Mouse (Mus musculus) liver, postnatal 0 days (tissue): Measurements from ENCODE around the gene Emd. TPM values are rescaled to one million over a fixed set of nuclear protein-coding genes. Genes with fewer than 3 reads are reported as not detected.

Experiments
- ATAC-seq: fragments of 200-750 bp; cut with Nextera tagmentation; 2 replicates; pipeline ENCODE4 v1.8.0; 2017; ENCODE audit warnings: mild to moderate bottlenecking, moderate library complexity
- DNase-seq: peaks from one replicate; pipeline ENCODE4 v3.0.0-alpha.2; 2016
- H3K27ac ChIP-seq: fragments of 300-500 bp; sonication (generic); 2 replicates; pipeline ENCODE4 v1.5.1; 2014; ENCODE audit warnings: antibody characterized with exemption, moderate library complexity, mild to moderate bottlenecking, low read depth
- H3K27me3 ChIP-seq: fragments of 300-500 bp; sonication (generic); 2 replicates; pipeline ENCODE4 v1.6.1; 2014; ENCODE audit warnings: low read length, control low read depth, mixed read lengths; ENCODE audit not compliant: insufficient read depth
- H3K36me3 ChIP-seq: fragments of 300-500 bp; sonication (generic); replicated peaks from 2 replicates; pipeline ENCODE4 v1.6.1; 2014; ENCODE audit warnings: mild to moderate bottlenecking, control low read depth, low read length, moderate library complexity, mixed read lengths; ENCODE audit not compliant: insufficient read depth
- H3K4me1 ChIP-seq: fragments of 300-500 bp; sonication (generic); 2 replicates; pipeline ENCODE4 v1.6.1; 2014; ENCODE audit warnings: antibody characterized with exemption, mild to moderate bottlenecking, control low read depth; ENCODE audit not compliant: insufficient read depth
- H3K4me2 ChIP-seq: fragments of 300-500 bp; sonication (generic); 2 replicates; pipeline ENCODE4 v1.6.1; 2014; ENCODE audit warnings: low read depth, mild to moderate bottlenecking, low read length, moderate library complexity, mixed read lengths
- H3K4me3 ChIP-seq: fragments of 300-500 bp; sonication (generic); 2 replicates; pipeline ENCODE4 v1.5.1; 2014; ENCODE audit warnings: low read depth, low read length
- H3K9ac ChIP-seq: fragments of 300-500 bp; sonication (generic); replicated peaks from 2 replicates; pipeline ENCODE4 v1.6.1; 2014; ENCODE audit warnings: mild to moderate bottlenecking, moderate library complexity
- H3K9me3 ChIP-seq: fragments of 300-500 bp; sonication (generic); 2 replicates; pipeline ENCODE4 v1.6.1; 2016; ENCODE audit warnings: mild to moderate bottlenecking, control low read depth, low read length, mixed read lengths
- CTCF ChIP-seq: sonication (generic); IDR thresholded peaks from 2 replicates; pipeline ENCODE4 v1.5.1; 2016; ENCODE audit warnings: antibody characterized with exemption, low read depth
- EP300 ChIP-seq: IDR thresholded peaks from 2 replicates; pipeline ENCODE4 v1.6.1; 2016; ENCODE audit warnings: antibody characterized with exemption, low read depth, mild to moderate bottlenecking
- WGBS: fragments of 180-500 bp; shearing (Covaris S2); extraction: QIAGEN DNeasy Blood & Tissue Kit; methylation state at CpG from one replicate; pipeline ENCODE4 v1.1.7; 2014; ENCODE audit not compliant: insufficient replicate concordance; 5-methylcytosine and 5-hydroxymethylcytosine counted together
- polyA plus RNA-seq: library from polyadenylated mRNA; unstranded; fragments of >200 nt; fragmentation: Nextera tagmentation; extraction: Ambion mirVana; gene quantifications from 2 replicates; pipeline ENCODE4 v1.2.1, GENCODE M21; 2015

Emd gene
- polyA plus RNA-seq, 1 experiment from 2014 or later: 6.8 TPM

DNA sequence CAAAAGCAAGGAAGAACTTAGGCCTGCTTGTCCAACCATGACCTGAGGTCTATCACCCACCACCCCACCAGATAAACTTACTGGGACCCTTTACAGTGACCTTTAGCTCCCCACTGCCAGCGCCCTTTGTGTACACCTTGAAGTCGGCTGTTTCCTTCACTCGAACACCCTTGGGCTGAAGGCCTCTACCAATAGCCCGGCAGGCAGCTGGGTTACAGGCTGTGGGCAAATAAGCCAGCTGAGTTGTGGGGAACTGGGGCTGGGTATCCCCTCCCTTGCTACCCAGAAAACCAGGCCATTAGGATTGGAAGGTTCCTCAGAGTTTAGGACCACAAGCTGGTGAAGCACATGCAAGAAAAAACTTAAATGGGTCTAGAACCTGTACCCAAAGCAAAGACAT, 14.2 kb upstream of the Emd start:
- WGBS: 79% methylated on average over 4 of the region's 4 CpGs
- H3K4me3 ChIP-seq: no peak overlapping the region
- TF ChIP-seq CTCF: no peak
- TF ChIP-seq EP300: no peak

DNA sequence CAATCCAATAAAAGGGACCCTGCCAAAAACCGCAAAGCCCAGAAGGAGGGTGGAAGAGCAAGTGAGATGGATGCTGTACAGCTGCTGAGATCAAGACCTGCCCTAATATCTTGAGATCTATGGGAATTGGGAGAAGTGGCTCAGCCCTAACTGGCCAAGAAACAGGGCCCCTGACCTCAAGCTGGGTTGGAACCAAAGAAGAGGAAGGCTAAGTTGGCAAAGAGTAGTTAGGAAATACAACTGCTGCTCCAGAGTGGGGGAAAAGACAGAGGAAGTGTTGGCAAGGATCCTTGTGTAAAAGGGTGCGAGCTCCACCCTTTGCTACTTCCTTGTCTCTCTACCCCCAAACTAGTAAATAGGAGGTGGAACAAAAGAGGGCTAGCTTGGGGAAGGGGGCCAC, 11.1 kb upstream of the Emd start:
- Histone ChIP-seq H3K4me1 (peaks cover 7% of the 10 kb centered on the region), H3K9ac (no peak overlapping the region), H3K36me3 (peaks cover 14% of the 10 kb centered on the region; the same call in 1 of the 2 replicates), H3K4me2 (peak overlapping the region; percentile 74), H3K4me3 (peak overlapping the region; percentile 15; the same call in 1 of the 2 replicates), H3K27ac (peak overlapping the region; percentile 82), H3K27me3 (no peaks in the 10 kb centered on the region), H3K9me3 (no peaks in the 10 kb centered on the region)
- 54% methylated on average over 2 of the region's 2 CpGs for WGBS
- ATAC-seq: peak; percentile 8; the same call in 1 of the 2 replicates
- no peak for DNase-seq
- TF ChIP-seq CTCF (no peak), EP300 (no peak)

More for the DNA sequence above, 14.2 kb upstream of the Emd start:
- Histone ChIP-seq H3K27ac (no peak overlapping the region), H3K27me3 (no peaks in the 10 kb centered on the region), H3K9me3 (no peaks in the 10 kb centered on the region), H3K4me2 (no peak overlapping the region), H3K36me3 (peaks cover 21% of the 10 kb centered on the region), H3K4me1 (peaks cover 4% of the 10 kb centered on the region), H3K9ac (no peak overlapping the region)
- ATAC-seq: no peak
- no peak for DNase-seq

DNA sequence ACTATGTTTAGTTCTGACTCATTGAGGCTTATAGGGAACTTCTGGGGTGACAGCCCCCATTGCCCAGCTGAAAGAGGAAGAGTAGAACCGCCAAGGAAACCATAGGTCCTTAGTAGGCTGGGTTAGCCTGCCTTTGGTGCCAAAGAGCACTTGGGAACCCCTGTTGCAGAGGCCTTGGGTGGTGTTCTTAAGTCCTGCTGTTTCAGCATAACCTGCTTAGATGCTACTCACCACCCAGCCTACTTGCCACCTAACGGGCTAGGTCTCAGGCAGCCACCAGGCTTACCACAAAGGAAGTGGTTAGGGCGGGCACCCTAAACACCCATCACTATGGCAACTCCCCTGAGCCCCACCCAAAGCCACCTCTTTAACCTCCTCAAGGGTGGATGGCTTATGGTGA, 10.7 kb upstream of the Emd start:
- Histone ChIP-seq H3K9me3 (no peaks in the 10 kb centered on the region), H3K36me3 (peaks cover 14% of the 10 kb centered on the region; the same call in 1 of the 2 replicates), H3K4me1 (peaks cover 7% of the 10 kb centered on the region), H3K27me3 (no peaks in the 10 kb centered on the region), H3K4me3 (peak overlapping the region; percentile 56), H3K9ac (no peak overlapping the region), H3K27ac (peak overlapping the region; percentile 82), H3K4me2 (peak overlapping the region; percentile 74)
- TF ChIP-seq EP300: no peak
- TF ChIP-seq CTCF: no peak
- peak; percentile 60 for DNase-seq
- ATAC-seq: peak; percentile 52
- WGBS: 29% methylated on average over 3 of the region's 3 CpGs

DNA sequence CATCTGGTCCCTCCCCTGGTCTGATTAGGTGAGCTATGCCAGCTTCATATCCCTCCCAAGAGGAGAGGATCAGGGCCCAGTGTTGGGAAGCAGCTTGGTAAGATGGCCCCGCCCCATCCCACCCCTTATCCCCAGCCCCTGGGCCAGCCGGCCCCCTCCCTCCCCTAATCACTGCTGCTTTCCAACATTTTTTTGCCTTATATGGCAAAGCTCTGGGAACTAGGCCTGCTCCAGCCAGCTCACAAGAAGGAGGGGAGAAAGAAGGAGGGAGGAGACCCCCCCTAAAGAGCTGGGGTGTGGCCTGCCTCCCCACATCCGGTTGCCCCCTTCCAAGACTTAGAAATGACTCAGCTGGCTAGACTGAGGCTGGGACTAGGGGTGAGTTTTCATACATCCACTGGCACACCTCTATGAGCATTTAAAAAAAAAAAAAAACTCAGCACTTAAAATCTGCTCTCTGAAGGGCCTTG, 9.8 kb upstream of the Emd start:
- Histone ChIP-seq H3K9me3 (no peaks in the 10 kb centered on the region), H3K27me3 (no peaks in the 10 kb centered on the region), H3K4me1 (peaks cover 11% of the 10 kb centered on the region), H3K9ac (no peak overlapping the region), H3K36me3 (peaks cover 8% of the 10 kb centered on the region; the same call in 1 of the 2 replicates), H3K27ac (peak overlapping the region; percentile 82), H3K4me3 (peak overlapping the region; percentile 56), H3K4me2 (peak overlapping the region; percentile 74)
- TF ChIP-seq EP300 (no peak), CTCF (no peak)
- DNase-seq (peak; percentile 22), ATAC-seq (no peak)
- 46% methylated on average over 3 of the region's 3 CpGs for WGBS

DNA sequence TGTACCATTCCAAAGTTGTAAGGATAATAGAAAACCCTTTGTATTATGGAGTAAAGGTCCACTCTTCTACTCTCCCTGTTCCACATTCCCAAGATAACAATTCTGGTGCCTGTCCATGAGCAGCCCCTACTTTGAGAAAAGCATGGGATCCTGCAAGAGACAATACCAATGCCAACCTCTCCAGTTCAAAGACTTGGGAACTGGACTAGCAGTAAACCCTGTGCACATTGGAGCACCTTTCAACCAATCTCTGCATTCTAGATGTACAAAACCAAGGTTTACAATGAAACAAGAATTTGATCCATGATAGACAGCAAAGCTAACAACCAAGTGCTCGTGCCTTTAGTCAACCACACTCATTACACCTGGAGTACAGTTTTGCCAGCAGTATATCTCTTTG, 9.4 kb upstream of the Emd start:
- peak overlapping the region; percentile 82 for H3K27ac ChIP-seq
- no peak for TF ChIP-seq CTCF
- TF ChIP-seq EP300: no peak
- DNase-seq: no peak
- peaks cover 6% of the 10 kb centered on the region; the same call in 1 of the 2 replicates for H3K36me3 ChIP-seq
- WGBS: 23% methylated on average over 1 of the region's 1 CpGs
- peak overlapping the region; percentile 56 for H3K4me3 ChIP-seq
- H3K9ac ChIP-seq: peak overlapping the region; percentile 12; the same call in 1 of the 2 replicates
- H3K4me2 ChIP-seq: peak overlapping the region; percentile 74
- no peaks in the 10 kb centered on the region for H3K9me3 ChIP-seq
- H3K27me3 ChIP-seq: no peaks in the 10 kb centered on the region
- H3K4me1 ChIP-seq: peaks cover 11% of the 10 kb centered on the region
- no peak for ATAC-seq

DNA sequence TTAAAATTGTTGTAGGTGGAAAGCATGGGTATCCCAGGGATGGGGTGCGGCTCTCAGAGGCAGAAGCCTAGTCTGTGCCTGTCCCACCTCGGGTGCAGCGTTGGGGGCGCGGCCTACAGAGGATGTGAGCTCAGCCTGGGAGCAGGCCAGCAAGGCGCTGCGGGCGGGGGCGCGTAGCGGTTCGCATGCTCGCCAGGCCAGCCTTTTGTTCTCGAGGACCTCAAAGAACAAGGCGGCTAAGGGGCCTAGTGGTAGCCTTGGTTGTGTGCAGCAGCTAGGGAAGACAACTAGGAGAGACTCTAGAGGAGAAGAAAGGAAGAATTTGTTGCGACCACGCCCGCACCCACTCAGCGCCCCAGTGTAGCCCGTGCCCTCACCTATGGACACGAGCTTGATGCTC, 8.8 kb upstream of the Emd start:
- peak overlapping the region; percentile 74 for H3K4me2 ChIP-seq
- peak overlapping the region; percentile 12 for H3K9ac ChIP-seq
- 23% methylated on average over 13 of the region's 21 CpGs for WGBS
- H3K36me3 ChIP-seq: peaks cover 5% of the 10 kb centered on the region; the same call in 1 of the 2 replicates
- H3K4me3 ChIP-seq: peak overlapping the region; percentile 56
- ATAC-seq: peak; percentile 32
- no peak for TF ChIP-seq EP300
- no peak for TF ChIP-seq CTCF
- H3K9me3 ChIP-seq: no peaks in the 10 kb centered on the region
- DNase-seq: peak; percentile 72
- no peaks in the 10 kb centered on the region for H3K27me3 ChIP-seq
- peak overlapping the region; percentile 82 for H3K27ac ChIP-seq
- H3K4me1 ChIP-seq: peaks cover 11% of the 10 kb centered on the region
